ENCODE assay signal across 8 mouse cellular contexts in the genomic region with DNA sequence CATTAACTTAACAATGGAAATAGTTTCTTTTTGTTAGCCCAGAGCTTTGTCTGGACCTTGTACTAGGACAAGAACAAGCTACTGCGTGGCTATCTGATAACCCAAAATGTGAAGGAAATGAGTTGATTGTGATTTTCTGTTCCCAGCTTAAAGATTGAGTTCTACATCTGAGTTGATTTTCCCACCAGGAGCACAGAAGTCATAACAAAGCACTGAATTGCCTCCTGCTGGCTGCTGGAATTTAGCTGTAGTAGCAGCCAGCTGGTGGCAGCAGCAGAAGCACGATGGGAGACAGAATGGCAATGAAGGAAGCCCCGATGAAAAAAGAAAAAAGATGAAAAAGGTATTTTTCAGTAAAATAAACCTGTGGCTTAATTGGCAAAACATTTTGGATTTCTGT. TPM values are rescaled to one million over a fixed set of nuclear protein-coding genes. Genes with fewer than 3 reads are reported as not detected.
A peak's percentile ranks its signal among the peaks of the same experiment; 100 is the strongest.
DNase-seq lines count a peak whose midpoint lies in the region; ATAC-seq lines count a peak whose summit lies in the region.

No protein-coding gene starts in this region.

- no peak overlapping the region for H3K9ac ChIP-seq in heart, embryonic 16.5 days (ENCODE audit: low read length)
- no peak overlapping the region for H3K9ac ChIP-seq in embryonic facial prominence, embryonic 14.5 days (ENCODE audit: low read depth, low read length)
- H3K9ac ChIP-seq in midbrain, embryonic 14.5 days (replicated peaks; ENCODE audit: low read length), result no peak overlapping the region

- no peak overlapping the region for H3K4me2 ChIP-seq in heart, embryonic 16.5 days (ENCODE audit: low read depth, low read length)
- H3K4me2 ChIP-seq in embryonic facial prominence, embryonic 14.5 days (ENCODE audit: low read depth, low read length), result no peak overlapping the region
- H3K4me2 ChIP-seq in midbrain, embryonic 14.5 days (ENCODE audit: low read length), result 0 out of 2 replicates have a peak overlapping the region, but pooled peaks have one; percentile 21

- H3K4me1 ChIP-seq in heart, embryonic 16.5 days (ENCODE audit: control insufficient read depth, insufficient read depth, low read length), result peaks cover 6% of the 10 kb centered on the region
- H3K4me1 ChIP-seq in heart, embryonic 10.5 days, result 0 out of 2 replicates have a peak, but pooled peaks cover 4% of the 10 kb centered on the region
- no peaks in the 10 kb centered on the region for H3K4me1 ChIP-seq in embryonic facial prominence, embryonic 14.5 days (ENCODE audit: control insufficient read depth, insufficient read depth, low read length)
- no peaks in the 10 kb centered on the region for H3K4me1 ChIP-seq in midbrain, embryonic 14.5 days (ENCODE audit: control insufficient read depth, insufficient read depth, low read length)

- 11% methylated on average over 3 of the region's 3 CpGs for WGBS in heart, embryonic 16.5 days
- WGBS in heart, embryonic 10.5 days, result 16% methylated on average over 3 of the region's 3 CpGs
- WGBS in embryonic facial prominence, embryonic 14.5 days, result 9% methylated on average over 3 of the region's 3 CpGs
- 14% methylated on average over 3 of the region's 3 CpGs for WGBS in midbrain, embryonic 14.5 days

- H3K27ac ChIP-seq in heart, embryonic 16.5 days (ENCODE audit: low read length), result peak overlapping the region; percentile 43; the same call in 1 of the 2 replicates
- no peak overlapping the region for H3K27ac ChIP-seq in heart, embryonic 10.5 days
- no peak overlapping the region for H3K27ac ChIP-seq in embryonic facial prominence, embryonic 14.5 days (replicated peaks; ENCODE audit: low read depth, low read length)
- H3K27ac ChIP-seq in midbrain, embryonic 14.5 days (replicated peaks; ENCODE audit: low read depth, low read length), result no peak overlapping the region

- no peak for DNase-seq in heart, embryonic 10.5 days (ENCODE audit: low spot score)
- peak; percentile 13 to 18 for DNase-seq in right cerebral cortex, adult 2 months (ENCODE audit: low spot score in 2 of 2)
- no peak for DNase-seq in right cerebral cortex, postnatal 25 days
- DNase-seq in embryonic facial prominence, embryonic 14.5 days (ENCODE audit: low spot score), result peak; percentile 66
- peak; percentile 76 for DNase-seq in midbrain, embryonic 14.5 days
- DNase-seq in thymus, postnatal 25 days, result no peak
- no peak for DNase-seq in gastrocnemius, adult 8-10 months (ENCODE audit: low spot score in 2 of 2)

- H3K4me3 ChIP-seq in heart, embryonic 16.5 days (ENCODE audit: low read length), result no peak overlapping the region
- no peak overlapping the region for H3K4me3 ChIP-seq in heart, embryonic 10.5 days
- no peak overlapping the region for H3K4me3 ChIP-seq in embryonic facial prominence, embryonic 14.5 days (ENCODE audit: low read depth, low read length)
- H3K4me3 ChIP-seq in midbrain, embryonic 14.5 days (replicated peaks; ENCODE audit: low read depth, low read length), result no peak overlapping the region

- H3K9me3 ChIP-seq in heart, embryonic 16.5 days (replicated peaks; ENCODE audit: control insufficient read depth, low read length), result no peaks in the 10 kb centered on the region
- H3K9me3 ChIP-seq in heart, embryonic 10.5 days, result no peaks in the 10 kb centered on the region
- H3K9me3 ChIP-seq in embryonic facial prominence, embryonic 14.5 days (ENCODE audit: control insufficient read depth, low read length), result no peaks in the 10 kb centered on the region
- H3K9me3 ChIP-seq in midbrain, embryonic 14.5 days (ENCODE audit: control insufficient read depth, low read length), result no peaks in the 10 kb centered on the region

- H3K27me3 ChIP-seq in heart, embryonic 16.5 days (ENCODE audit: control insufficient read depth, insufficient read depth, low read length), result no peaks in the 10 kb centered on the region
- 0 out of 2 replicates have a peak, but pooled peaks cover 4% of the 10 kb centered on the region for H3K27me3 ChIP-seq in heart, embryonic 10.5 days (ENCODE audit: insufficient read depth, poor library complexity, severe bottlenecking)
- H3K27me3 ChIP-seq in embryonic facial prominence, embryonic 14.5 days (replicated peaks; ENCODE audit: control insufficient read depth, insufficient read depth, low read length), result no peaks in the 10 kb centered on the region
- H3K27me3 ChIP-seq in midbrain, embryonic 14.5 days (ENCODE audit: control insufficient read depth, insufficient read depth, low read length), result no peaks in the 10 kb centered on the region

- no peak for ATAC-seq in heart, embryonic 16.5 days (replicated peaks; ENCODE audit: extremely low read depth, insufficient read depth, low FRiP score)
- ATAC-seq in embryonic facial prominence, embryonic 14.5 days (ENCODE audit: low read depth), result no peak
- ATAC-seq in midbrain, embryonic 14.5 days (ENCODE audit: low FRiP score, low TSS enrichment), result no peak

- H3K36me3 ChIP-seq in heart, embryonic 16.5 days (ENCODE audit: control insufficient read depth, insufficient read depth), result no peaks in the 10 kb centered on the region
- no peaks in the 10 kb centered on the region for H3K36me3 ChIP-seq in heart, embryonic 10.5 days
- H3K36me3 ChIP-seq in embryonic facial prominence, embryonic 14.5 days (ENCODE audit: control insufficient read depth, insufficient read depth, low read length), result no peaks in the 10 kb centered on the region
- no peaks in the 10 kb centered on the region for H3K36me3 ChIP-seq in midbrain, embryonic 14.5 days (ENCODE audit: control insufficient read depth, insufficient read depth, low read length)

RNA-seq across cellular contexts. Expression of a gene that starts 2.9 kb away (rescaled TPM):
- 13.1 and 14.1 TPM in 2 replicates for polyA plus RNA-seq in heart, embryonic 16.5 days (2015; fragmentation: Nextera tagmentation; extraction: Ambion mirVana)
- polyA plus RNA-seq in heart, embryonic 10.5 days (2016; fragmentation: Nextera tagmentation; extraction: Ambion mirVana), result 19.7 and 19.8 TPM in 2 replicates
- polyA plus RNA-seq in embryonic facial prominence, embryonic 14.5 days (2014; fragmentation: Nextera tagmentation; extraction: Ambion mirVana), result 18.4 and 20.8 TPM in 2 replicates
- polyA plus RNA-seq in midbrain, embryonic 14.5 days (2014; fragmentation: Nextera tagmentation; extraction: Ambion mirVana), result 22.1 and 31.6 TPM in 2 replicates
- 10 to 100 TPM; 14.9 to 19.7 (median 17.4) TPM for total RNA-seq in gastrocnemius, adult 8-10 months (2022)

RNA-seq across cellular contexts. Expression of a gene that starts 32.7 kb away (rescaled TPM):
- polyA plus RNA-seq in heart, embryonic 16.5 days (2015; fragmentation: Nextera tagmentation; extraction: Ambion mirVana), result 1.6 and 2.4 TPM in 2 replicates
- 4.4 and 4.9 TPM in 2 replicates for polyA plus RNA-seq in heart, embryonic 10.5 days (2016; fragmentation: Nextera tagmentation; extraction: Ambion mirVana)
- polyA plus RNA-seq in embryonic facial prominence, embryonic 14.5 days (2014; fragmentation: Nextera tagmentation; extraction: Ambion mirVana), result 3.9 and 4.5 TPM in 2 replicates
- 2.1 and 2.2 TPM in 2 replicates for polyA plus RNA-seq in midbrain, embryonic 14.5 days (2014; fragmentation: Nextera tagmentation; extraction: Ambion mirVana)
- total RNA-seq in gastrocnemius, adult 8-10 months (2022), result 1 to 10 TPM in 3 of 4 experiments, under 1 TPM in 1; 0.16 to 2.1 (median 1.7) TPM

Comparison
In these comparisons a context has a peak if more than half of its experiments do, and no peak if none do; other contexts are left out.
1. DNase-seq: peak in right cerebral cortex, adult 2 months (2 of 2), embryonic facial prominence, embryonic 14.5 days (single experiment) and midbrain, embryonic 14.5 days (single experiment); none in heart, embryonic 10.5 days (single experiment), right cerebral cortex, postnatal 25 days (single experiment), thymus, postnatal 25 days (single experiment) and gastrocnemius, adult 8-10 months (0 of 2).